ENCODE assay signal across 9 mouse cellular contexts in genomic region chr5:148995962-148996708, GRCm38 (mm10). TPM values are rescaled to one million over a fixed set of nuclear protein-coding genes. Genes with fewer than 3 reads are reported as not detected.
DNase-seq lines count a peak whose midpoint lies in the region; ATAC-seq and TF ChIP-seq lines count a peak whose summit lies in the region.
"Had no signal": no experiment of that assay in that cellular context is flagged by ENCODE, and none has a peak within 500 bp of the region (broad histone marks: within the 10 kb centered on the region; RNA-seq: fewer than 3 reads in every experiment).

No protein-coding gene starts in this region.

- no peak for TF ChIP-seq CTCF in kidney, postnatal 0 days (IDR thresholded peaks at IDR 0.05; ENCODE audit: low read depth)

- no peak overlapping the region for H3K4me3 ChIP-seq in lung, embryonic 16.5 days (ENCODE audit: low read length)
- H3K4me3 ChIP-seq in kidney, postnatal 0 days (replicated peaks; ENCODE audit: low read depth, low read length): no peak overlapping the region

- no peaks in the 10 kb centered on the region for H3K27me3 ChIP-seq in lung, embryonic 16.5 days (ENCODE audit: control insufficient read depth, insufficient read depth, low read depth, low read length)
- no peaks in the 10 kb centered on the region for H3K27me3 ChIP-seq in kidney, postnatal 0 days (ENCODE audit: insufficient read depth, low read length)
- H3K27me3 ChIP-seq: heart, embryonic 15.5 days had no signal

- 48% methylated on average over 8 of the region's 9 CpGs for WGBS in lung, embryonic 16.5 days
- 62% methylated on average over 9 of the region's 9 CpGs for WGBS in kidney, postnatal 0 days

- no peak overlapping the region for H3K4me2 ChIP-seq in lung, embryonic 16.5 days (ENCODE audit: low read depth, low read length)
- H3K4me2 ChIP-seq in kidney, postnatal 0 days (ENCODE audit: low read length): no peak overlapping the region

- peak overlapping the region; percentile 36; the same call in 1 of the 2 replicates for H3K9ac ChIP-seq in lung, embryonic 16.5 days (ENCODE audit: low read length)
- H3K9ac ChIP-seq in kidney, postnatal 0 days (ENCODE audit: low read depth, low read length): no peak overlapping the region

- ATAC-seq in lung, embryonic 16.5 days (ENCODE audit: low read depth): peak; percentile 45; the same call in 1 of the 2 replicates
- no peak; the same call in 1 of the 2 replicates for ATAC-seq in kidney, postnatal 0 days (replicated peaks; ENCODE audit: low FRiP score, low read depth)

- peak; percentile 65 for DNase-seq in adrenal gland, adult 2 months
- no peak for DNase-seq in adrenal gland, postnatal 10 days
- no peak for DNase-seq in lung, adult 18-20 months
- no peak for DNase-seq in kidney, postnatal 0 days (ENCODE audit: low spot score)
- DNase-seq in thymus, postnatal 14 days: peak; percentile 56
- DNase-seq in right cerebral cortex, adult 2 months (ENCODE audit: low spot score in 2 of 2): no peak
- no peak for DNase-seq in layer of hippocampus, adult 9-10 months (ENCODE audit: low spot score)

- H3K4me1 ChIP-seq in lung, embryonic 16.5 days (replicated peaks; ENCODE audit: control insufficient read depth, insufficient read depth, low read length): peaks cover 14% of the 10 kb centered on the region
- H3K4me1 ChIP-seq in kidney, postnatal 0 days (replicated peaks; ENCODE audit: insufficient read depth, low read length): peaks cover 12% of the 10 kb centered on the region

- H3K9me3 ChIP-seq in lung, embryonic 16.5 days (ENCODE audit: control insufficient read depth, low read length): no peaks in the 10 kb centered on the region
- no peaks in the 10 kb centered on the region for H3K9me3 ChIP-seq in kidney, postnatal 0 days (replicated peaks; ENCODE audit: low read length)
- H3K9me3 ChIP-seq: heart, embryonic 15.5 days had no signal

- no peaks in the 10 kb centered on the region for H3K36me3 ChIP-seq in lung, embryonic 16.5 days (ENCODE audit: control insufficient read depth, insufficient read depth, low read length)
- H3K36me3 ChIP-seq in kidney, postnatal 0 days (ENCODE audit: insufficient read depth, low read length): no peaks in the 10 kb centered on the region
- H3K36me3 ChIP-seq: heart, embryonic 15.5 days had no signal

- peak overlapping the region; percentile 76 for H3K27ac ChIP-seq in lung, embryonic 16.5 days (ENCODE audit: low read length)
- H3K27ac ChIP-seq in kidney, postnatal 0 days: peak overlapping the region; percentile 95

RNA-seq across cellular contexts. Expression of gene Gm42791, which starts 1.2 kb away (rescaled TPM):
- 1 to 10 TPM; 6.3 to 6.5 TPM for total RNA-seq in adrenal gland, adult 2 months (2021)
- not detected in 2 replicates for polyA plus RNA-seq in adrenal gland, adult 2 months (2012; rRNA removed)
- 1 to 10 TPM; 3.6 to 4.7 TPM for total RNA-seq in adrenal gland, postnatal 10 days (2021)
- polyA plus RNA-seq in lung, embryonic 16.5 days (2015; fragmentation: Nextera tagmentation; extraction: Ambion mirVana): 0.94 and 1.3 TPM in 2 replicates
- 0.22 TPM in 1 of 2 replicates, not detected in the other for polyA plus RNA-seq in kidney, postnatal 0 days (2015; fragmentation: Nextera tagmentation; extraction: Ambion mirVana)

Comparison
In these comparisons a context has a peak if more than half of its experiments do, and no peak if none do; other contexts are left out.
1. DNase-seq: peak in adrenal gland, adult 2 months (single experiment) and thymus, postnatal 14 days (single experiment); none in adrenal gland, postnatal 10 days (single experiment), lung, adult 18-20 months (0 of 2), kidney, postnatal 0 days (single experiment), right cerebral cortex, adult 2 months (0 of 2) and layer of hippocampus, adult 9-10 months (single experiment).